Mouse (Mus musculus) duodenum, adult 2 months (tissue): ENCODE results near the gene Skint10. TPM values are rescaled to one million over a fixed set of nuclear protein-coding genes. Genes with fewer than 3 reads are reported as not detected.

Experiments
- polyA plus RNA-seq: library from polyadenylated mRNA; depleted of rRNA; stranded (reverse); fragments of >200 nt; gene quantifications from 2 replicates; pipeline ENCODE4 v1.2.3, GENCODE M21; 2012; ENCODE audit warnings: low replicate concordance; rRNA removed

Skint10 gene
- polyA plus RNA-seq: not detected in 2 replicates

GRCm38 (mm10) chr4:112774766-112775165, at the start of gene Skint10:
Gene Skint10 (minus strand): TSS chr4:112774866.

Other genes with a start within 250 kb of the Skint10 start
- not detected in 2 replicates for gene Skint2, start 217.7 kb downstream of the Skint10 start, polyA plus RNA-seq